Mouse (Mus musculus) kidney, adult 18-20 months (tissue): ENCODE results near the gene Gm21760.
"Not testable (repeated sequence)": the region's sequence is repeated elsewhere in the genome, so short reads cannot be mapped to it uniquely, and the experiment has no call there.

Experiments
- DNase-seq: peaks from one replicate; pipeline ENCODE4 v3.0.0; 2021

The Gm21760 gene

DNA sequence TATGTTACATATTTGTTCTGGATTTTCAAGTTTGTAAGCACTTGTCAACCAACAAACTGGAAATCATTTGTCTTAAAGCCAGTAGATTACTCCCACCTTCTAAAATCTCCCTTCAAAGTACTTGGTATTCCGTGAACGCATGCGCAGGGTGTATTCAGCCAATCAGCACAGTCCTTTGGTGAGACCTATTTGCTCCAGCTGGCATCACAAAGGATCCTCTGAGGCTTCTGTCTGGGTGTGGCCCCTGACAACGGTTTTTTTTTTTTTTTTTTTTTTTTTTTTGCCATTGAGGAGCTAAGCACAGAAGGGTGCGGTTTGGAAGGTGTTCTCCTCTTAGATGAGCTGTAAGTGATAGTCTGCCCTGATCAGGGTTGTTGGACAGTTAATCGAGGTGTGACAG, at the start of gene Gm21760:
TSS of gene Gm21760 (plus strand) at position 301 of the 400 bp plus-strand sequence.
- DNase-seq: not testable (repeated sequence)
